Mouse (Mus musculus): Measurements from ENCODE around the gene Plin4. TPM values are rescaled to one million over a fixed set of nuclear protein-coding genes. Genes with fewer than 3 reads are reported as not detected.
"Not testable (repeated sequence)": the region's sequence is repeated elsewhere in the genome, so short reads cannot be mapped to it uniquely, and the experiment has no call there.

Plin4 gene
- polyA plus RNA-seq, 2 experiments, result 0.04 to 0.07 TPM

DNA sequence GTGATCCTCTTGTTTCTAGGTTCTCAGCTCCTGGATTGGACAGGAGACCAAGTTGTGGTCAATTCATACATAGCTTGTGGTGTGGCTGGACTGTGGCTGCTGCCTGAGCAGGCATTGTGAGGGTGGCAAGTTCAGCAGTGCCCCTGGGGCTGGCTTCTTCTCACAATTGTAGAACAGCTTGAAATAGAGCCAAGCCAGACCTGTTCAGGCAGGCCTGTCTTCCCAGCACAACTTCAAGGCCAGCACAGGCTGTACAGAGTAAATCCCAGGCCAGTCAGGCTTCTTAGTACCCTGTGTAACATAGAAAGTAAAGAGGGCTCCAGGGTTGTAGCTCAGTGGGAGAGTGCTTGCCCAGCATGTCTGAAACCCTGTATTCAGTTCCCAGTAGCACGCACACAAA lies 16.8 kb downstream of the Plin4 start:
- H3K4me3 ChIP-seq (replicated peaks; ENCODE audit: low read length), result no peak overlapping the region
- H3K4me2 ChIP-seq (replicated peaks; ENCODE audit: low read depth, low read length, severe bottlenecking), result no peak overlapping the region
- no peak for ATAC-seq (ENCODE audit: low FRiP score, low read depth)
- H3K9ac ChIP-seq (ENCODE audit: low read depth, low read length, severe bottlenecking), result no peak overlapping the region
- no peaks in the 10 kb centered on the region for H3K9me3 ChIP-seq (ENCODE audit: control insufficient read depth, low read length)
- H3K36me3 ChIP-seq (ENCODE audit: control insufficient read depth, insufficient read depth, low read length), result peaks cover 70% of the 10 kb centered on the region
- H3K27me3 ChIP-seq (ENCODE audit: control insufficient read depth, insufficient read depth, low read length), result no peaks in the 10 kb centered on the region
- TF ChIP-seq POLR2A (IDR thresholded peaks at IDR 0.05; ENCODE audit: borderline replicate concordance, extremely low read depth, insufficient read depth, insufficient read length), result no peak
- no peak overlapping the region for H3K27ac ChIP-seq (replicated peaks; ENCODE audit: low read depth, low read length)
- WGBS, result 69% methylated on average over 1 of the region's 1 CpGs
- no peaks in the 10 kb centered on the region for H3K4me1 ChIP-seq (ENCODE audit: control insufficient read depth, insufficient read depth, low read length)
- peak; percentile 23 for DNase-seq (ENCODE audit: low spot score)

DNA sequence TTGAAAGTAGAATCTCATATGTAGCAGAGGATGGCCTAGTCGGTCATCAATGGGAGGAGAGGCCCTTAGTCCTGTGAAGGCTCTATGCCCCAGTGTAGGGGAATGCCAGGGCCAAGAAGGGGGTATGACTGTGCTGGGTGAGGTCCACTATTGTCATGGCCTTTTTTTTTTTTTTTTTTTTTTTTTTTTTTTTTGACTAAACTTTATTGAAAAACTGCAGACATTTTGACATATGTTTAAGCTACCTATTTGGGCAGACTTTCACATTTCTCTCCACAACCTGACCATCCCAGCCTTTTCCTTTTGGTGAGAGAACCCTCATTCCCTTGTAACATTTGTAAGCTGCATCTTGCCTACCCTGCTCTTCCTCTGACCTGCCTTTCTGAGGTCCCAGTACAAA lies 17.3 kb downstream of the Plin4 start:
- no peak for TF ChIP-seq POLR2A (IDR thresholded peaks at IDR 0.05; ENCODE audit: borderline replicate concordance, extremely low read depth, insufficient read depth, insufficient read length)
- Histone ChIP-seq H3K4me2 (replicated peaks; ENCODE audit: low read depth, low read length, severe bottlenecking) (no peak overlapping the region), H3K36me3 (ENCODE audit: control insufficient read depth, insufficient read depth, low read length) (peaks cover 70% of the 10 kb centered on the region), H3K9me3 (ENCODE audit: control insufficient read depth, low read length) (no peaks in the 10 kb centered on the region), H3K4me3 (replicated peaks; ENCODE audit: low read length) (no peak overlapping the region), H3K27ac (replicated peaks; ENCODE audit: low read depth, low read length) (no peak overlapping the region), H3K9ac (ENCODE audit: low read depth, low read length, severe bottlenecking) (no peak overlapping the region), H3K4me1 (ENCODE audit: control insufficient read depth, insufficient read depth, low read length) (no peaks in the 10 kb centered on the region), H3K27me3 (ENCODE audit: control insufficient read depth, insufficient read depth, low read length) (no peaks in the 10 kb centered on the region)
- 92% methylated on average over 1 of the region's 1 CpGs for WGBS
- DNase-seq (ENCODE audit: low spot score) (no peak), ATAC-seq (ENCODE audit: low FRiP score, low read depth) (no peak)

DNA sequence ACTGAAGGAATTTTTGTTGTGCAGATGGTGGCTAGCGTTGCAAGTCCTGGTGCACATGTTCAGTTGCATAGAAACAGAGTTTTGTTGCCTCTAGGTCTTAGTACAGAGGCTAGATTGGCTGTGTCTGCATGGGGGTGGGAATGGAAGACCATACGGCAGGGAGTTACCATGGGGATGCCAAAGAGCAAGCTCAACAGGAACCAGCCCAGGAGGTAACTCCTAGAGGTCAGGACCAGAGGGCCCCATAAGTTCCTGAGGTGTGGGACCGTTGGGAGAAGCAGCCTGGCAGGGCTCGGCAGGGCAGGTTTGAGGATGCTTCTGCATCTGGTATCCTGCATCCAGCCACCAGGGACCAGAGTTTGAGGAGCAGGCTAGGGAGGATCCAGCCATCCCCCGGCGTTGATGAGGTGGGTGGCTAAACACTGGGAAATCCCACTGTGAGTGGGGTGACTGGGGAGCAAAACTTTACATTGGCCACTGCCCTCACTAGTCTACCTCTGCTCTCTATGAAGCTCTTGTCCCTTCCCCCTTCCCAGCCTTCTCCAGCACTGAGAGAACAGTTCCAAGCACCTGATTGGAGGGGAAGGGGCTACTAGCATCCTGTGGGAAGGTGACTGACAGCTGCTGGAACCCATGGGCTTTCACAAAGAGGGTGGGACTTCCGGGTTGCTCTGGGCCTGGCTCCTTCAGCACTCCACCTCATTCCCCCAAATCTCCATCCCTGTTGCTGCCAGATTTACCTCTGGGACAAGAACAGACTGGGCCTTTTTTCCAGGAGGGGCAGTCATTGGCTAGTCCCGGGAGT lies 28.6 kb downstream of the Plin4 start:
- Histone ChIP-seq H3K9ac (ENCODE audit: low read depth, low read length, severe bottlenecking) (peak overlapping the region; percentile 74), H3K27me3 (ENCODE audit: control insufficient read depth, insufficient read depth, low read length) (no peaks in the 10 kb centered on the region), H3K4me3 (replicated peaks; ENCODE audit: low read length) (peak overlapping the region; percentile 92), H3K4me2 (replicated peaks; ENCODE audit: low read depth, low read length, severe bottlenecking) (peak overlapping the region; percentile 85), H3K27ac (replicated peaks; ENCODE audit: low read depth, low read length) (no peak overlapping the region), H3K9me3 (ENCODE audit: control insufficient read depth, low read length) (no peaks in the 10 kb centered on the region), H3K4me1 (ENCODE audit: control insufficient read depth, insufficient read depth, low read length) (peaks cover 18% of the 10 kb centered on the region), H3K36me3 (ENCODE audit: control insufficient read depth, insufficient read depth, low read length) (peaks cover 28% of the 10 kb centered on the region)
- TF ChIP-seq POLR2A (IDR thresholded peaks at IDR 0.05; ENCODE audit: borderline replicate concordance, extremely low read depth, insufficient read depth, insufficient read length), result no peak
- 9% methylated on average over 8 of the region's 8 CpGs for WGBS
- ATAC-seq (ENCODE audit: low FRiP score, low read depth) (peak; percentile 28), DNase-seq (ENCODE audit: low spot score) (peak; percentile 84)

- WGBS, result 2% methylated on average over 11 of the region's 11 CpGs
- H3K27me3 ChIP-seq (ENCODE audit: control insufficient read depth, insufficient read depth, low read length), result no peaks in the 10 kb centered on the region
- peak overlapping the region; percentile 85 for H3K4me2 ChIP-seq (replicated peaks; ENCODE audit: low read depth, low read length, severe bottlenecking)
- H3K36me3 ChIP-seq (ENCODE audit: control insufficient read depth, insufficient read depth, low read length), result peaks cover 22% of the 10 kb centered on the region
- H3K9me3 ChIP-seq (ENCODE audit: control insufficient read depth, low read length), result no peaks in the 10 kb centered on the region
- 0 out of 2 replicates have a peak overlapping the region, but pooled peaks have one; percentile 48 for H3K27ac ChIP-seq (replicated peaks; ENCODE audit: low read depth, low read length)
- no peak for TF ChIP-seq POLR2A (IDR thresholded peaks at IDR 0.05; ENCODE audit: borderline replicate concordance, extremely low read depth, insufficient read depth, insufficient read length)
- ATAC-seq (ENCODE audit: low FRiP score, low read depth), result no peak
- peak overlapping the region; percentile 74 for H3K9ac ChIP-seq (ENCODE audit: low read depth, low read length, severe bottlenecking)
- H3K4me3 ChIP-seq (replicated peaks; ENCODE audit: low read length), result peak overlapping the region; percentile 92
- DNase-seq (ENCODE audit: low spot score), result no peak
- H3K4me1 ChIP-seq (ENCODE audit: control insufficient read depth, insufficient read depth, low read length), result peaks cover 25% of the 10 kb centered on the region
Observed at GRCm38 (mm10) chr17:56079921-56080320, 29.7 kb downstream of the Plin4 start.

- peak within 1 kb of the TSS; percentile 74 for H3K9ac ChIP-seq (ENCODE audit: low read depth, low read length, severe bottlenecking)
- no peaks in the 10 kb centered on the region for H3K9me3 ChIP-seq (ENCODE audit: control insufficient read depth, low read length)
- peak within 1 kb of the TSS; percentile 48; the same call in 1 of the 2 replicates for H3K27ac ChIP-seq (replicated peaks; ENCODE audit: low read depth, low read length)
- H3K4me2 ChIP-seq (replicated peaks; ENCODE audit: low read depth, low read length, severe bottlenecking), result peak within 1 kb of the TSS; percentile 85
- peak; percentile 75; the same call in 1 of the 2 replicates for TF ChIP-seq POLR2A (IDR thresholded peaks at IDR 0.05; ENCODE audit: borderline replicate concordance, extremely low read depth, insufficient read depth, insufficient read length)
- under 1% methylated on average over 61 of the region's 61 CpGs for WGBS
- no peaks in the 10 kb centered on the region for H3K27me3 ChIP-seq (ENCODE audit: control insufficient read depth, insufficient read depth, low read length)
- peaks cover 22% of the 10 kb centered on the region for H3K36me3 ChIP-seq (ENCODE audit: control insufficient read depth, insufficient read depth, low read length)
- peak within 1 kb of the TSS; percentile 92 for H3K4me3 ChIP-seq (replicated peaks; ENCODE audit: low read length)
- DNase-seq (ENCODE audit: low spot score), result peak; percentile 100
- H3K4me1 ChIP-seq (ENCODE audit: control insufficient read depth, insufficient read depth, low read length), result peaks cover 26% of the 10 kb centered on the region
- ATAC-seq (ENCODE audit: low FRiP score, low read depth), result peak; percentile 93
Observed at GRCm38 (mm10) chr17:56078880-56079795, 30.5 kb downstream of the Plin4 start, which contains the start of gene Hdgfl2. Gene Hdgfl2, plus strand, starts transcription at chr17:56079634.

GRCm38 (mm10) chr17:56078361-56078760 lies 31.2 kb downstream of the Plin4 start:
- not testable (repeated sequence) for DNase-seq (ENCODE audit: low spot score); H3K27me3 ChIP-seq (ENCODE audit: control insufficient read depth, insufficient read depth, low read length); H3K9ac ChIP-seq (ENCODE audit: low read depth, low read length, severe bottlenecking); H3K9me3 ChIP-seq (ENCODE audit: control insufficient read depth, low read length); ATAC-seq (ENCODE audit: low FRiP score, low read depth)
- Histone ChIP-seq H3K36me3 (ENCODE audit: control insufficient read depth, insufficient read depth, low read length) (peaks cover 18% of the 10 kb centered on the region), H3K27ac (replicated peaks; ENCODE audit: low read depth, low read length) (0 out of 2 replicates have a peak overlapping the region, but pooled peaks have one; percentile 19), H3K4me3 (replicated peaks; ENCODE audit: low read length) (peak overlapping the region; percentile 92), H3K4me1 (ENCODE audit: control insufficient read depth, insufficient read depth, low read length) (peaks cover 31% of the 10 kb centered on the region), H3K4me2 (replicated peaks; ENCODE audit: low read depth, low read length, severe bottlenecking) (peak overlapping the region; percentile 40; the same call in 1 of the 2 replicates)
- 71% methylated on average over 9 of the region's 9 CpGs for WGBS

Data from limb, embryonic 14.5 days (tissue).